Mouse (Mus musculus) myocyte (in vitro differentiated cells): ENCODE measurements at regions not wholly inside any gene's neighbourhood (a gene's known extent, or its start where the extent isn't known, plus 50 kb on each side); places are given as distances from the start of the nearest gene placed in this dataset.

ENCODE experiments used
- POLR2A ChIP-seq: IDR thresholded peaks from one replicate; pipeline ENCODE4 v1.6.1; 2011; ENCODE audit warnings: low read depth, mild to moderate bottlenecking, control low read depth, moderate library complexity; ENCODE audit not compliant: insufficient read length
- POLR2AphosphoS2 ChIP-seq: IDR thresholded peaks from one replicate; pipeline ENCODE4 v1.6.1; 2011; ENCODE audit warnings: low read depth, control low read depth; ENCODE audit not compliant: insufficient read length

- TF ChIP-seq POLR2A (no peak), POLR2AphosphoS2 (no peak)
These were observed 107.2 kb upstream of the Fat1 start for GRCm38 (mm10) chr8:44828026-44828425.
